Mouse (Mus musculus) liver, embryonic 14.5 days (tissue): ENCODE measurements at regions not wholly inside any gene's neighbourhood (a gene's known extent, or its start where the extent isn't known, plus 50 kb on each side); places are given as distances from the start of the nearest gene placed in this dataset.

Source experiments
- CTCF ChIP-seq: IDR thresholded peaks from 2 replicates; pipeline ENCODE4 v1.5.1; 2016; ENCODE audit warnings: antibody characterized with exemption, low read depth, control low read depth
- EP300 ChIP-seq: IDR thresholded peaks from 2 replicates; pipeline ENCODE4 v1.6.1; 2016; ENCODE audit warnings: antibody characterized with exemption, low read depth

- TF ChIP-seq CTCF (no peak), EP300 (no peak)
Observed at GRCm38 (mm10) chr1:102757941-102758340, 2010.4 kb upstream of the Cdh20 start.
